Mouse (Mus musculus) midbrain, postnatal 0 days (tissue): ENCODE measurements at regions not wholly inside any gene's neighbourhood (a gene's known extent, or its start where the extent isn't known, plus 50 kb on each side); places are given as distances from the start of the nearest gene placed in this dataset.

Source experiments
- ATAC-seq: fragments of 200-750 bp; cut with Nextera tagmentation; 2 replicates; pipeline ENCODE4 v1.8.0; 2017; ENCODE audit warnings: moderate number of reproducible peaks, mild to moderate bottlenecking, moderate TSS enrichment, moderate library complexity; ENCODE audit not compliant: low FRiP score
- DNase-seq: peaks from one replicate; pipeline ENCODE4 v3.0.0-alpha.2; 2015; ENCODE audit warnings: low spot score
- H3K27ac ChIP-seq: fragments of 300-500 bp; sonication (generic); 2 replicates; pipeline ENCODE4 v1.5.1; 2014; ENCODE audit warnings: low read depth, mild to moderate bottlenecking, low read length, mixed read lengths
- H3K27me3 ChIP-seq: fragments of 300-500 bp; sonication (generic); 2 replicates; pipeline ENCODE4 v1.6.1; 2014; ENCODE audit warnings: low read length, control low read depth, mixed read lengths; ENCODE audit not compliant: insufficient read depth
- H3K36me3 ChIP-seq: fragments of 300-500 bp; sonication (generic); 2 replicates; pipeline ENCODE4 v1.6.1; 2014; ENCODE audit warnings: low read length, control low read depth, mixed read lengths; ENCODE audit not compliant: insufficient read depth
- H3K4me1 ChIP-seq: fragments of 300-500 bp; sonication (generic); 2 replicates; pipeline ENCODE4 v1.6.1; 2014; ENCODE audit warnings: mild to moderate bottlenecking, control low read depth, antibody characterized with exemption, low read length, mixed read lengths; ENCODE audit not compliant: insufficient read depth
- H3K4me2 ChIP-seq: fragments of 300-500 bp; sonication (generic); 2 replicates; pipeline ENCODE4 v1.6.1; 2014; ENCODE audit warnings: low read depth, mild to moderate bottlenecking, low read length, mixed read lengths; ENCODE audit not compliant: poor library complexity, severe bottlenecking
- H3K4me3 ChIP-seq: fragments of 300-500 bp; sonication (generic); 2 replicates; pipeline ENCODE4 v1.5.1; 2014; ENCODE audit warnings: low read depth, mild to moderate bottlenecking, low read length, moderate library complexity
- H3K9ac ChIP-seq: fragments of 300-500 bp; sonication (generic); replicated peaks from 2 replicates; pipeline ENCODE4 v1.6.1; 2014; ENCODE audit warnings: mild to moderate bottlenecking, low read length, moderate library complexity, mixed read lengths; ENCODE audit not compliant: poor library complexity, severe bottlenecking
- H3K9me3 ChIP-seq: fragments of 300-500 bp; sonication (generic); 2 replicates; pipeline ENCODE4 v1.6.1; 2016; ENCODE audit warnings: low read length, control low read depth
- CTCF ChIP-seq: IDR thresholded peaks from 2 replicates; pipeline ENCODE4 v1.5.1; 2016; ENCODE audit warnings: antibody characterized with exemption, mild to moderate bottlenecking
- WGBS: fragments of 180-500 bp; shearing (Covaris S2); extraction: QIAGEN DNeasy Blood & Tissue Kit; methylation state at CpG from one replicate; pipeline ENCODE4 v1.1.7; 2014; 5-methylcytosine and 5-hydroxymethylcytosine counted together

DNA sequence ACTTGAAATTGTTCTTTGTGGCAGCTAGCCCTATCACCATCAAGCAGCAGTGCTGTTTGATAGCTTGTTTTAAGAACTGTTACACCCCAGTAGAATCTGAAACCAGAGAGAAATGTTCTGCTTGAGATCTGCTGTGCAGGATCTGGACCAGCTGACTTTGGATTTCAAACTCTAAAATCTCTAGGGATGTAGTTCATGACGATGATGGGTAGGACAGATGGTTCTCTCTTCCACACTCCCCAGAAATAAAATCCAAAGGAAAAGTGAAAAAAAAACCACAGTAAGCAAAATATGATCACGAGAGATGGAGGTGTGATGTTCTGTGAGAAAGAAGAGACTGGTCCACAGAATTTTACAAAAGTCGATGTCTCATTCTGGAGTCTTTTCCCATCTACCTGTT is 879.9 kb downstream of the Stpg2 start:
- Histone ChIP-seq H3K4me1 (no peaks in the 10 kb centered on the region), H3K4me3 (no peak overlapping the region), H3K9ac (no peak overlapping the region), H3K9me3 (no peaks in the 10 kb centered on the region), H3K27ac (no peak overlapping the region), H3K4me2 (no peak overlapping the region), H3K27me3 (no peaks in the 10 kb centered on the region), H3K36me3 (no peaks in the 10 kb centered on the region)
- TF ChIP-seq CTCF: no peak
- 91% methylated on average over 3 of the region's 3 CpGs for WGBS
- ATAC-seq: no peak
- no peak for DNase-seq

DNA sequence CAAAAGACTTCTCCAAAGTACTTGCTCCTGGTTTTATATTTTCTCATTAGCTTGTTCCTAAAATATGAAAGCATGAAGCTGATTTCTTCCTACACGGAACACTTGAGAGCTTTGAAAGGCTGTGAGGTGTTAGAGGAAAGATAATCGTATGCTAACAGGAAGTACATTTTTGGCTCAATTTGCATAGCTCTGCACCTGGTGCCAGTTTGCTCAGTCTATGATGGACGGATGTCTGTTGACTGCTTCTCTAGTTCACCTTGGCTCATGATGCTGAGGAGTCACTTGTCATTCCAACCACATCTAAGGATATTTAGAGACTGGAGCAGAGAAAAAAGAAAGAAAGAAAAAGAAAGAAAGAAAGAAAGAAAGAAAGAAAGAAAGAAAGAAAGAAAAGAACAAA is 882.5 kb downstream of the Stpg2 start:
- DNase-seq (no peak), ATAC-seq (no peak)
- no peak for TF ChIP-seq CTCF
- H3K4me2 ChIP-seq: no peak overlapping the region
- H3K9ac ChIP-seq: no peak overlapping the region
- no peaks in the 10 kb centered on the region for H3K27me3 ChIP-seq
- no peaks in the 10 kb centered on the region for H3K4me1 ChIP-seq
- H3K4me3 ChIP-seq: no peak overlapping the region
- H3K27ac ChIP-seq: no peak overlapping the region
- H3K9me3 ChIP-seq: no peaks in the 10 kb centered on the region
- 82% methylated on average over 3 of the region's 3 CpGs for WGBS
- H3K36me3 ChIP-seq: no peaks in the 10 kb centered on the region

DNA sequence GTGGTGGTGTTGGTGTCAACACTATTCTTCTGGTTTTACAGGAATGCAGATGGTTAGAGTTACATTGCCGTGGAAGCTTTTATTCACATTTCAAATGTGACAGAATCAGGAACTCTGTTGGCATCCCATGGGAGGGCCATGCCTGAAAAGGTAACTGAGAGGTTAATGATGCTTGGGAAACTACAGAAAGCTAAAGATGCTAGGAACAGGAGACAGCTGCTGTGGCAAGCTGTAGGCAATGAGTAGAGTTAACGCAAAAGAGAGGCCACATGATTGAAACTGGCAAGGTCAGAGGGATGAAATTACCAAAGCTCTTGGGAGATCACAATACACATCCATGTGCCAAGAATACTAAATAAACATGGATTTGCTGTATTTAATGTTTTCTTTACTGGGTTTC is 886.4 kb downstream of the Stpg2 start:
- no peak overlapping the region for H3K27ac ChIP-seq
- no peak for TF ChIP-seq CTCF
- H3K27me3 ChIP-seq: no peaks in the 10 kb centered on the region
- ATAC-seq (no peak), DNase-seq (peak; percentile 33)
- no peak overlapping the region for H3K9ac ChIP-seq
- H3K36me3 ChIP-seq: no peaks in the 10 kb centered on the region
- no peak overlapping the region for H3K4me2 ChIP-seq
- H3K4me1 ChIP-seq: no peaks in the 10 kb centered on the region
- no peaks in the 10 kb centered on the region for H3K9me3 ChIP-seq
- WGBS: 81% methylated on average over 2 of the region's 2 CpGs
- H3K4me3 ChIP-seq: no peak overlapping the region

DNA sequence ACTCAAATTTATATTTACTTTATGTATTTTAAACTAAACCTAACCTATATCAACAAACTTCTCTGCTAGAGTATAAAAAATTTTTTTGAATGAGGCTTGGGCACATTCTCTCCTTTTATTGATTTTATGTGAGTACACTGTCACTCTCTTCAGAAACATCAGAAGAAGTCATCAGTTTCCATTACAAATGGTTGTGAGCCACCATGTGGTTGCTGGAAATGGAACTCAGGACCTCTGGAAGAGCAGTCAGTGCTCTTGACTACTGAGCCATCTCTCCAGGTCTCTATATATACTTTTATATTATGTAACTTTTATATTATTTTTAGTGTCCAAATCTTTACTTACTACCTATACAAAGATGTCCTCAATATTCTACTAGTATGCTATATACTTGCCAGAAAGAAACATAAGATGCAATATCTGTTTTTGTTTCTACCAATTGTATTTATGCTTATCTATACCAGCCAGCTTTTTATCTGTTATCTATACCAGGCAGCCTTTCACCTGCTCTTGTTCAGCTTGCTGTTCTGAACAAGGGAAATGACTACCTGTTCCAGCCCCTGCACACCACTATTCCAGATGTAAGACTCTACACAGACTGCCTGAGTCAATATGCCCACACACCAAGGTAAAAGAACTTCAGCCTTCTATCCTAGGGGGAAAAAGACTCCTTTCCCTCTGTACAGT is 891.5 kb downstream of the Stpg2 start:
- H3K4me3 ChIP-seq: no peak overlapping the region
- H3K4me1 ChIP-seq: no peaks in the 10 kb centered on the region
- DNase-seq (no peak), ATAC-seq (no peak)
- no peaks in the 10 kb centered on the region for H3K36me3 ChIP-seq
- H3K27me3 ChIP-seq: no peaks in the 10 kb centered on the region
- no peak overlapping the region for H3K9ac ChIP-seq
- no peak for TF ChIP-seq CTCF
- no peak overlapping the region for H3K27ac ChIP-seq
- no peaks in the 10 kb centered on the region for H3K9me3 ChIP-seq
- no peak overlapping the region for H3K4me2 ChIP-seq

DNA sequence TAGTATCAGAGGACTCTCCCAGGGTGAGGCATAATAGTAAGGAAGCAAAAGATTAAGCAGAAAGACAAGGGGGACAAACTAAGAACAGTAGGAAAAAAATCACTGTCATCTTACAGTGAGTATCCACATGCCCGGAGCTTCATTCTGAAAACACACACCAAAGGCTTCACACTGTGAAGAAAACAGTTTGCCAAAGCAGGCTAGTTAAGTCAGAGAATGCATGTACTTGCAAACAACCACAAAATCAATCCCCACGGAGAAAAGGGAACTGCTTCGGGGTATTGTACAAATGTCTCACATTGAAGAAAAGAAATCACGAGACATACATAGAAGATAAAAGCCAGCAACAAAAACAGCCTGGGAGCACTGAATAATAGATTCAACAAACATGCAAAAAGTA is 903.9 kb downstream of the Stpg2 start:
- TF ChIP-seq CTCF: no peak
- H3K4me2 ChIP-seq: no peak overlapping the region
- no peak overlapping the region for H3K27ac ChIP-seq
- H3K9ac ChIP-seq: no peak overlapping the region
- no peaks in the 10 kb centered on the region for H3K27me3 ChIP-seq
- WGBS: 19% methylated on average over 4 of the region's 4 CpGs
- no peaks in the 10 kb centered on the region for H3K36me3 ChIP-seq
- DNase-seq (peak; percentile 24), ATAC-seq (no peak)
- H3K9me3 ChIP-seq: no peaks in the 10 kb centered on the region
- no peak overlapping the region for H3K4me3 ChIP-seq
- no peaks in the 10 kb centered on the region for H3K4me1 ChIP-seq

- TF ChIP-seq CTCF: no peak
- no peak overlapping the region for H3K9ac ChIP-seq
- H3K4me1 ChIP-seq: no peaks in the 10 kb centered on the region
- no peak overlapping the region for H3K4me2 ChIP-seq
- DNase-seq (no peak), ATAC-seq (no peak)
- no peaks in the 10 kb centered on the region for H3K9me3 ChIP-seq
- 71% methylated on average over 9 of the region's 9 CpGs for WGBS
- no peaks in the 10 kb centered on the region for H3K27me3 ChIP-seq
- no peak overlapping the region for H3K27ac ChIP-seq
- H3K36me3 ChIP-seq: no peaks in the 10 kb centered on the region
- H3K4me3 ChIP-seq: no peak overlapping the region
Observed at GRCm38 (mm10) chr3:140111414-140112172, 906.1 kb downstream of the Stpg2 start.
